Mouse (Mus musculus) forebrain, embryonic 12.5 days (tissue): ENCODE measurements at regions not wholly inside any gene's neighbourhood (a gene's known extent, or its start where the extent isn't known, plus 50 kb on each side); places are given as distances from the start of the nearest gene placed in this dataset.

ENCODE experiments used
- ATAC-seq: fragments of 200-750 bp; cut with Nextera tagmentation; 2 replicates; pipeline ENCODE4 v1.8.0; 2017; ENCODE audit warnings: moderate TSS enrichment; ENCODE audit not compliant: low FRiP score
- H3K27ac ChIP-seq: fragments of 300-500 bp; sonication (generic); 2 replicates; pipeline ENCODE4 v1.5.1; 2016; ENCODE audit warnings: mild to moderate bottlenecking
- H3K27me3 ChIP-seq: fragments of 300-500 bp; sonication (generic); 2 replicates; pipeline ENCODE4 v1.6.1; 2016; ENCODE audit warnings: mild to moderate bottlenecking
- H3K36me3 ChIP-seq: fragments of 300-500 bp; sonication (generic); replicated peaks from 2 replicates; pipeline ENCODE4 v1.6.1; 2016; ENCODE audit warnings: mild to moderate bottlenecking
- H3K4me1 ChIP-seq: fragments of 300-500 bp; sonication (generic); 2 replicates; pipeline ENCODE4 v1.6.1; 2016
- H3K4me2 ChIP-seq: fragments of 300-500 bp; sonication (generic); 2 replicates; pipeline ENCODE4 v1.6.1; 2016; ENCODE audit warnings: mild to moderate bottlenecking, moderate library complexity
- H3K4me3 ChIP-seq: fragments of 300-500 bp; sonication (generic); replicated peaks from 2 replicates; pipeline ENCODE4 v1.5.1; 2016; ENCODE audit warnings: mild to moderate bottlenecking
- H3K9ac ChIP-seq: fragments of 300-500 bp; sonication (generic); 2 replicates; pipeline ENCODE4 v1.6.1; 2016; ENCODE audit warnings: mild to moderate bottlenecking
- H3K9me3 ChIP-seq: fragments of 300-500 bp; sonication (generic); 2 replicates; pipeline ENCODE4 v1.6.1; 2016
- WGBS: fragments of 180-500 bp; shearing (Covaris S2); methylation state at CpG from one replicate; pipeline ENCODE4 v1.1.7; 2016; 5-methylcytosine and 5-hydroxymethylcytosine counted together

GRCm38 (mm10) chr2:79555395-79555794 is 79.8 kb upstream of the Itprid2 start:
- no peak overlapping the region for H3K4me2 ChIP-seq
- H3K4me1 ChIP-seq = no peaks in the 10 kb centered on the region
- H3K4me3 ChIP-seq = no peak overlapping the region
- H3K27me3 ChIP-seq = no peaks in the 10 kb centered on the region
- H3K9me3 ChIP-seq = no peaks in the 10 kb centered on the region
- no peak for ATAC-seq
- no peak overlapping the region for H3K9ac ChIP-seq
- H3K27ac ChIP-seq = no peak overlapping the region
- no peaks in the 10 kb centered on the region for H3K36me3 ChIP-seq
- WGBS = 74% methylated on average over 2 of the region's 2 CpGs

GRCm38 (mm10) chr2:79557361-79557760 is 77.8 kb upstream of the Itprid2 start:
- Histone ChIP-seq H3K4me3 (no peak overlapping the region), H3K9ac (no peak overlapping the region), H3K9me3 (no peaks in the 10 kb centered on the region), H3K4me1 (no peaks in the 10 kb centered on the region), H3K4me2 (no peak overlapping the region), H3K27ac (no peak overlapping the region), H3K27me3 (no peaks in the 10 kb centered on the region), H3K36me3 (no peaks in the 10 kb centered on the region)
- 89% methylated on average over 3 of the region's 3 CpGs for WGBS
- no peak for ATAC-seq

GRCm38 (mm10) chr2:79566280-79566933 is 68.7 kb upstream of the Itprid2 start:
- H3K27ac ChIP-seq = no peak overlapping the region
- no peaks in the 10 kb centered on the region for H3K36me3 ChIP-seq
- H3K4me2 ChIP-seq = no peak overlapping the region
- ATAC-seq = no peak
- H3K9ac ChIP-seq = no peak overlapping the region
- WGBS = 5% methylated on average over 3 of the region's 3 CpGs
- H3K4me3 ChIP-seq = no peak overlapping the region
- H3K27me3 ChIP-seq = no peaks in the 10 kb centered on the region
- H3K4me1 ChIP-seq = peaks cover 11% of the 10 kb centered on the region
- H3K9me3 ChIP-seq = no peaks in the 10 kb centered on the region

GRCm38 (mm10) chr2:79567413-79567934 is 67.7 kb upstream of the Itprid2 start:
- no peak overlapping the region for H3K9ac ChIP-seq
- H3K4me1 ChIP-seq = peaks cover 11% of the 10 kb centered on the region
- H3K9me3 ChIP-seq = no peaks in the 10 kb centered on the region
- H3K27me3 ChIP-seq = no peaks in the 10 kb centered on the region
- no peak overlapping the region for H3K4me3 ChIP-seq
- no peak overlapping the region for H3K4me2 ChIP-seq
- H3K36me3 ChIP-seq = no peaks in the 10 kb centered on the region
- H3K27ac ChIP-seq = no peak overlapping the region
- WGBS = 48% methylated on average over 3 of the region's 3 CpGs
- no peak; the same call in 1 of the 2 replicates for ATAC-seq

GRCm38 (mm10) chr2:79569663-79570062 is 65.5 kb upstream of the Itprid2 start:
- Histone ChIP-seq H3K27me3 (no peaks in the 10 kb centered on the region), H3K4me3 (no peak overlapping the region), H3K36me3 (no peaks in the 10 kb centered on the region), H3K9ac (no peak overlapping the region), H3K4me1 (peaks cover 11% of the 10 kb centered on the region), H3K4me2 (no peak overlapping the region), H3K9me3 (no peaks in the 10 kb centered on the region), H3K27ac (no peak overlapping the region)
- ATAC-seq = no peak
- 89% methylated on average over 1 of the region's 1 CpGs for WGBS

- Histone ChIP-seq H3K4me1 (peaks cover 6% of the 10 kb centered on the region; the same call in 1 of the 2 replicates), H3K27ac (no peak overlapping the region), H3K9me3 (no peaks in the 10 kb centered on the region), H3K4me2 (no peak overlapping the region), H3K36me3 (no peaks in the 10 kb centered on the region), H3K4me3 (no peak overlapping the region), H3K27me3 (no peaks in the 10 kb centered on the region), H3K9ac (no peak overlapping the region)
- no peak for ATAC-seq
- 90% methylated on average over 5 of the region's 5 CpGs for WGBS
These were observed 63.2 kb upstream of the Itprid2 start for GRCm38 (mm10) chr2:79571910-79572309.

GRCm38 (mm10) chr2:79575074-79575473 is 60.1 kb upstream of the Itprid2 start:
- H3K36me3 ChIP-seq = no peaks in the 10 kb centered on the region
- no peak for ATAC-seq
- no peak overlapping the region for H3K27ac ChIP-seq
- no peaks in the 10 kb centered on the region for H3K9me3 ChIP-seq
- H3K27me3 ChIP-seq = no peaks in the 10 kb centered on the region
- H3K4me1 ChIP-seq = no peaks in the 10 kb centered on the region
- H3K9ac ChIP-seq = no peak overlapping the region
- 77% methylated on average over 6 of the region's 6 CpGs for WGBS
- no peak overlapping the region for H3K4me3 ChIP-seq
- H3K4me2 ChIP-seq = no peak overlapping the region

GRCm38 (mm10) chr2:79585022-79585774 is 50.0 kb upstream of the Itprid2 start:
- Histone ChIP-seq H3K36me3 (no peaks in the 10 kb centered on the region), H3K27me3 (peaks cover 3% of the 10 kb centered on the region; the same call in 1 of the 2 replicates), H3K27ac (no peak overlapping the region), H3K9me3 (no peaks in the 10 kb centered on the region), H3K9ac (no peak overlapping the region), H3K4me3 (no peak overlapping the region), H3K4me2 (no peak overlapping the region), H3K4me1 (no peaks in the 10 kb centered on the region)
- 59% methylated on average over 7 of the region's 7 CpGs for WGBS
- no peak for ATAC-seq
